In the genomic region with DNA sequence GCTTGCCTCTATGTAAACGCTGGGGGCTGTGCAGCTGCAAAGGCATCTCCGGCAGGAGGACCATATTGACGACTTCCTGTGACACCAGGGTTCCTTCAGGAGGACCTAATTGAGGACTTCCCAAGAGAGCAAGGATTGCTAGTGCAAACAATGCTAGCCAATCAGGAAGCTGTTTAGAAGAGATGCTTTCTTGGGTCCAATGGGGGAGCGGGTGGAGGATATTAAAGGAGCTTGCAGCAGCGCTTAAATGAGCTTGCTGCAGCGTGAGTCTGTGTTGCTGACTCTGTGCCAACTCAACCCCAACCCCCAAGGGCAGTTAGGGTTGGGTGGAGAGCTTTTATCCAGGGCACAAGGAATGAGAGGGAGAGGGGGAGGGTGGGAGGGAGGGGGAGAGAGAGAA, we compare ENCODE assay signal across 27 mouse cellular contexts. TPM values are rescaled to one million over a fixed set of nuclear protein-coding genes. Genes with fewer than 3 reads are reported as not detected.
A peak's percentile ranks its signal among the peaks of the same experiment; 100 is the strongest.
DNase-seq lines count a peak whose midpoint lies in the region; ATAC-seq and TF ChIP-seq lines count a peak whose summit lies in the region.
"Had no signal": no experiment of that assay in that cellular context is flagged by ENCODE, and none has a peak within 500 bp of the region (broad histone marks: within the 10 kb centered on the region; RNA-seq: fewer than 3 reads in every experiment).

No protein-coding gene starts in this region.

- WGBS in midbrain, embryonic 14.5 days: 54% methylated on average over 6 of the region's 6 CpGs
- 62% methylated on average over 6 of the region's 6 CpGs for WGBS in midbrain, embryonic 10.5 days
- WGBS in limb, embryonic 13.5 days: 25% methylated on average over 6 of the region's 6 CpGs

- no peak overlapping the region for H3K9ac ChIP-seq in midbrain, embryonic 14.5 days (replicated peaks; ENCODE audit: low read length)
- no peak overlapping the region for H3K9ac ChIP-seq in limb, embryonic 13.5 days
- H3K9ac ChIP-seq: embryonic facial prominence, embryonic 12.5 days; liver, embryonic 14.5 days; neural tube, embryonic 12.5 days; stomach, embryonic 15.5 days had no signal

- no peak for TF ChIP-seq POLR2A in brain, embryonic 14.5 days (IDR thresholded peaks at IDR 0.05; ENCODE audit: borderline replicate concordance, extremely low read depth, insufficient read depth, insufficient read length, poor library complexity, severe bottlenecking)

- H3K4me2 ChIP-seq in midbrain, embryonic 14.5 days (ENCODE audit: low read length): no peak overlapping the region
- H3K4me2 ChIP-seq in limb, embryonic 13.5 days (replicated peaks): peak overlapping the region; percentile 39
- H3K4me2 ChIP-seq: embryonic facial prominence, embryonic 12.5 days; neural tube, embryonic 12.5 days; stomach, embryonic 15.5 days had no signal

- DNase-seq in frontal cortex, postnatal 10 days (ENCODE audit: low spot score in 2 of 2): no peak
- DNase-seq in midbrain, embryonic 14.5 days: peak; percentile 25
- no peak for DNase-seq in midbrain, embryonic 10.5 days (ENCODE audit: low spot score)
- DNase-seq in brain, embryonic 14.5 days (ENCODE audit: low read depth): peak; percentile 50
- no peak for DNase-seq in gastrocnemius, postnatal 10 days
- DNase-seq: adrenal gland, postnatal 10 days; cerebellum, adult 11 months; cerebellum, postnatal 36 days; gastrocnemius, postnatal 36 days; kidney, adult 11 months; lung, postnatal 36 days; right cerebral cortex, postnatal 25 days; thymus, adult 18-20 months; thymus, postnatal 4 days had no signal

- TF ChIP-seq CTCF in brain, embryonic 14.5 days (IDR thresholded peaks at IDR 0.05; ENCODE audit: borderline replicate concordance, extremely low read depth, insufficient read depth, insufficient read length): no peak

- ATAC-seq in frontal cortex, adult (ENCODE audit: low TSS enrichment): peak; percentile 65
- ATAC-seq in midbrain, embryonic 14.5 days (ENCODE audit: low FRiP score, low TSS enrichment): no peak
- peak; percentile 15; the same call in 1 of the 2 replicates for ATAC-seq in limb, embryonic 13.5 days (ENCODE audit: low FRiP score, low read depth)
- ATAC-seq: hindbrain, postnatal 0 days; Patski had no signal

- H3K36me3 ChIP-seq in midbrain, embryonic 14.5 days (ENCODE audit: control insufficient read depth, insufficient read depth, low read length): no peaks in the 10 kb centered on the region
- no peaks in the 10 kb centered on the region for H3K36me3 ChIP-seq in midbrain, embryonic 10.5 days
- no peaks in the 10 kb centered on the region for H3K36me3 ChIP-seq in limb, embryonic 13.5 days
- H3K36me3 ChIP-seq: embryonic facial prominence, embryonic 12.5 days; hindbrain, embryonic 10.5 days; neural tube, embryonic 12.5 days; stomach, embryonic 15.5 days had no signal

- H3K4me1 ChIP-seq in midbrain, embryonic 14.5 days (ENCODE audit: control insufficient read depth, insufficient read depth, low read length): no peaks in the 10 kb centered on the region
- no peaks in the 10 kb centered on the region for H3K4me1 ChIP-seq in midbrain, embryonic 10.5 days
- peaks cover 3% of the 10 kb centered on the region for H3K4me1 ChIP-seq in limb, embryonic 13.5 days
- H3K4me1 ChIP-seq: hindbrain, embryonic 10.5 days; neural tube, embryonic 12.5 days; stomach, embryonic 15.5 days had no signal

- no peak overlapping the region for H3K4me3 ChIP-seq in midbrain, embryonic 14.5 days (replicated peaks; ENCODE audit: low read depth, low read length)
- H3K4me3 ChIP-seq in midbrain, embryonic 10.5 days: no peak overlapping the region
- H3K4me3 ChIP-seq in limb, embryonic 13.5 days: no peak overlapping the region
- H3K4me3 ChIP-seq: embryonic facial prominence, embryonic 12.5 days; hindbrain, embryonic 10.5 days; layer of hippocampus, adult 2 months; neural tube, embryonic 12.5 days; stomach, embryonic 15.5 days had no signal

- no peaks in the 10 kb centered on the region for H3K27me3 ChIP-seq in midbrain, embryonic 14.5 days (ENCODE audit: control insufficient read depth, insufficient read depth, low read length)
- no peaks in the 10 kb centered on the region for H3K27me3 ChIP-seq in midbrain, embryonic 10.5 days (ENCODE audit: low read depth, poor library complexity, severe bottlenecking)
- no peaks in the 10 kb centered on the region for H3K27me3 ChIP-seq in limb, embryonic 13.5 days
- H3K27me3 ChIP-seq: embryonic facial prominence, embryonic 12.5 days; neural tube, embryonic 12.5 days; stomach, embryonic 15.5 days had no signal

- H3K9me3 ChIP-seq in midbrain, embryonic 14.5 days (ENCODE audit: control insufficient read depth, low read length): no peaks in the 10 kb centered on the region
- no peaks in the 10 kb centered on the region for H3K9me3 ChIP-seq in midbrain, embryonic 10.5 days (replicated peaks)
- no peaks in the 10 kb centered on the region for H3K9me3 ChIP-seq in limb, embryonic 13.5 days
- H3K9me3 ChIP-seq: embryonic facial prominence, embryonic 12.5 days; hindbrain, embryonic 10.5 days; neural tube, embryonic 12.5 days; stomach, embryonic 15.5 days had no signal

- H3K27ac ChIP-seq in midbrain, embryonic 14.5 days (replicated peaks; ENCODE audit: low read depth, low read length): no peak overlapping the region
- H3K27ac ChIP-seq in midbrain, embryonic 10.5 days (replicated peaks): no peak overlapping the region
- no peak overlapping the region for H3K27ac ChIP-seq in limb, embryonic 13.5 days
- H3K27ac ChIP-seq: embryonic facial prominence, embryonic 12.5 days; hindbrain, embryonic 10.5 days; hindbrain, postnatal 0 days; kidney, postnatal 0 days; layer of hippocampus, adult 2 months; liver, embryonic 14.5 days; neural tube, embryonic 12.5 days; stomach, embryonic 15.5 days had no signal

RNA-seq across cellular contexts. Expression of gene Ptprr, which starts 11.3 kb away (rescaled TPM):
- polyA plus RNA-seq in midbrain, embryonic 14.5 days (2014; fragmentation: Nextera tagmentation; extraction: Ambion mirVana): 16.3 and 17.7 TPM in 2 replicates
- polyA plus RNA-seq in midbrain, embryonic 10.5 days (2016; fragmentation: Nextera tagmentation; extraction: Ambion mirVana): 0.93 and 2.3 TPM in 2 replicates
- polyA plus RNA-seq in brain, embryonic 14.5 days (2012; rRNA removed): 5.5 and 9.2 TPM in 2 replicates
- polyA plus RNA-seq in limb, embryonic 13.5 days (2015; fragmentation: Nextera tagmentation; extraction: Ambion mirVana): 0.27 and 0.32 TPM in 2 replicates
- total RNA-seq in gastrocnemius, postnatal 10 days (2021): under 1 TPM; 0.29 to 0.47 TPM
- total RNA-seq: megakaryocyte-erythroid progenitor cell, adult 5-6 weeks; monocyte, adult 5-6 weeks had no signal

Comparison
In these comparisons a context has a peak if more than half of its experiments do, and no peak if none do; other contexts are left out.
1. DNase-seq: peak in midbrain, embryonic 14.5 days (single experiment) and brain, embryonic 14.5 days (single experiment); none in frontal cortex, postnatal 10 days (0 of 2), midbrain, embryonic 10.5 days (single experiment) and gastrocnemius, postnatal 10 days (single experiment).